Mouse (Mus musculus): ENCODE results near the gene Pcbp2. TPM values are rescaled to one million over a fixed set of nuclear protein-coding genes. Genes with fewer than 3 reads are reported as not detected.
A peak's percentile ranks its signal among the peaks of the same experiment; 100 is the strongest.

The Pcbp2 gene
- 100 to 1,000 TPM; 452 to 509 (median 465) TPM for total RNA-seq (2022)

- peak; percentile 94 for DNase-seq (ENCODE audit: low spot score)
Observed at GRCm38 (mm10) chr15:102470183-102470604, at the start of gene Pcbp2. TSS of gene Pcbp2 (plus strand) at chr15:102470539.

- no peak for DNase-seq (ENCODE audit: low spot score)
Observed at GRCm38 (mm10) chr15:102420986-102421385, 49.4 kb upstream of the Pcbp2 start.

GRCm38 (mm10) chr15:102421437-102421836 is 48.9 kb upstream of the Pcbp2 start:
- peak; percentile 69 for DNase-seq (ENCODE audit: low spot score)

GRCm38 (mm10) chr15:102423602-102424240 is 46.6 kb upstream of the Pcbp2 start:
- no peak for DNase-seq (ENCODE audit: low spot score)

DNA sequence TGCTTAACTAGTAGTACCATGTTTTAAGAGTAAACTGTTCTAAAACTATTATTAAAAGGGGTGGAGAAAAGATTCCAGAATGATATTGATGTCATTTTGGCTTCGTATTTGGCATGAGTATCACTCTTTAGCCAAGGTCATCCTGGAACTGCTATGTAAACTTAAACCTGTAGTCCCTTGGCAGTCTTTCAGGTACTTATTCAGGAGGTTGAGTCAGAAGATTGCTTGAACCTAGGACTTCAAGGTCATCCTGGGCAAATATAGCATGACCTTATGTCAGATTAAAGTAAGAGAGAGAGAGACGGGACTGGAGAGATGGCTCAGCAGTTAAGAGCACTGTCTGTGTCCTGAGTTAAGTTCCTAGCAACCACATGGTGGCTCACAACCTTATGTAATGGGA is 45.7 kb upstream of the Pcbp2 start:
- DNase-seq (ENCODE audit: low spot score), result no peak

- no peak for DNase-seq (ENCODE audit: low spot score)
Observed at GRCm38 (mm10) chr15:102426963-102427362, 43.4 kb upstream of the Pcbp2 start.

GRCm38 (mm10) chr15:102432046-102432445 is 38.3 kb upstream of the Pcbp2 start:
- DNase-seq (ENCODE audit: low spot score), result no peak

GRCm38 (mm10) chr15:102433173-102433572 is 37.2 kb upstream of the Pcbp2 start:
- DNase-seq (ENCODE audit: low spot score), result no peak

DNA sequence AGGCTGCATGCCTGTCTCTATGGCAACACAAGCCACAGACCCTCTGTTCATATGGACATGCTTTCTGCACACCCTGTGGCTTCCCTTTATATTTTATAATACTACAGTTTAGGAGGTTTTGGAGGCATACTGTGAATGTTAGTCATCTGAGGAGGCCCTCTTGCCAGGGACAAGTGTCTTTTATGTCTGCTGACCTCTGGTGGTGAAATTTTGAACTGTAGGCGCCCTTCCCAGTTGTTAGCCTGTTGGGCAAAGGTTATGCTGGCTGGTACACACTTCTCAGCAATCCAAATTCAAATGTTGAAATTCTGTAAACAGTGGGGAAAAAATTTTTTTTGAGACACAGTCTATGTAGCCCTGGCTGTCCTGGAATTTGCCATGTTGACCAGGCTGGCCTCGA is 27.8 kb upstream of the Pcbp2 start:
- DNase-seq (ENCODE audit: low spot score), result peak; percentile 83

DNA sequence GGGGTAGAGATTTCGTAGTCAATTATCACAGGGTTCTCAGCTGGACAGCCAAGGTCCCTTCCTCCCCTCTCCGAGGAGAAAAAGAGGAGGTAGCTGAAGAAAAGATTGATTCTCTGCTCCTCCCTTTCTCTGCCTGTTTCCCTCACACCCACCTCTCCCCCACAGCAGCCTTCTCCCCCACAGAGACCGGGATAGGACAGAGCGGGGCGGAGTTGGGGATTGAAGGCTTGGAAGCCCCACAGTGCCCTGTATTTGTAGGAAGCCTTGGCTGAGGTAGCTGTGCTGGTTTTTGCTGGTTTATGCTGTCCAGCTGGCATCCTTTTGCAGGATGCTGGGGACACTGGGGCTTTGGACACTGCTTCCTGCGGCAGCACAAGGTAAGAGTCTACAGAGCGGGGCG is 25.2 kb upstream of the Pcbp2 start, which contains the start of gene Amhr2:
Gene Amhr2 (plus strand): TSS at position 222 of the 400 bp plus-strand sequence.
- DNase-seq (ENCODE audit: low spot score), result no peak

DNA sequence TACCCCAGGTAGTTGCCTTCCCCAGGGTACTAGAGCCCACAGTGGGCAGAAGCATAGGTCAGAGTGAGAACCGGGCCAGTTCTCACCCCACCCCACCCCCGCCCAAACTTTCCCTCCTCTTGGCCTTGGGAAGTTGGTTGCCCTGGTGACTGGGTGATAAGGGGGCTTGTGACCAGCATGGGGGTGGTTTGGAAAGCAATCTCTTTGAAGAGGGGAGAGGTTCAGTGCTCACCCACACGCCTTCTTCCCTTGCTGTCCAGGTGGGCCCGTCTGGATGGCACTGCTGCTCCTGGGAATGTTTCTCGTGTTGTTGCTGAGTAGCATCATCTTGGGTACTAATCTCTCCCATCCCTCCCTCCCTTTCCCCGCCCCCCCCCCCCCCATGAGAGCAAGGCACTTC is 23.9 kb upstream of the Pcbp2 start:
- DNase-seq (ENCODE audit: low spot score), result no peak

DNA sequence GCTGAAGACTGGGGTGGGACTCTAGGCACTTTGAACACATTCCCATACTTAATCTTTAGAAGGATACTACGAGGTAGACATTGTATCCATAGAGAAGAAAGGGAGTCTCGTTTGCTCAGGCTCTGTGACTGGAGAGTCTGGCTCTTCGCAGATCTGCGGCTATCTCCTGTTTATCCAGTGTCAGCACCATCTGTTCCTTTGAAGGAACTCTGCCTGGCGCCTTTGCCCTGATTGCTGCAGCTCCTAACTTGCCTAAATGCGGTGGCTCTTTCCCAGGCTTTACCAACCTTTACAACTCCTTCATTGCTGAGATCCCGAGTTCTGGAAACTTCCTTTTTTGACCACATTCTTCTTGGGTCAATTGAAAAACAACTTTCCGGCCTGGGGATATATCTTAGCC is 21.0 kb upstream of the Pcbp2 start:
- no peak for DNase-seq (ENCODE audit: low spot score)

- DNase-seq (ENCODE audit: low spot score), result no peak
Observed at GRCm38 (mm10) chr15:102450928-102451327, 19.4 kb upstream of the Pcbp2 start.

- DNase-seq (ENCODE audit: low spot score), result no peak
Observed at GRCm38 (mm10) chr15:102451666-102452430, 18.5 kb upstream of the Pcbp2 start.

DNA sequence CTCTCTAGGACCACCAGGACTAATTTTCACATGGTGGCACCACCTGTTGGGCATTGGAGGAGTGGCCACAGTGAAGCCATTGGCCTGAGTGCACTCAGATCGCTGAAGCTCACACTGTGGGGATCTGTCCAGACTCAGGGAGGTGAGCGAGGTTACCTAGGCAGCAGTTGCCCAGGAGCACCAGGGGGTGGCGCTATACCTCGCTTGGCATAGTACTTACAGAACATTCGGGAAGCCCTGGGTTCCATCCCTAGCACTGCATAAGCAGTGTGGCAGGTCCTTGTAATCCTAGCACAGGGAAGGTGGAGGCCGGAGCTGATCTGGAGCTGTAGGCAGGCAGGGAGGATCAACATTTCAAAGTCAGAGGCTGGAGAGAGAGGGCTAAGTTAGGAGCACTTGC is 14.3 kb upstream of the Pcbp2 start:
- DNase-seq (ENCODE audit: low spot score), result no peak

GRCm38 (mm10) chr15:102458050-102458736 is 12.1 kb upstream of the Pcbp2 start:
- peak; percentile 66 for DNase-seq (ENCODE audit: low spot score)

DNA sequence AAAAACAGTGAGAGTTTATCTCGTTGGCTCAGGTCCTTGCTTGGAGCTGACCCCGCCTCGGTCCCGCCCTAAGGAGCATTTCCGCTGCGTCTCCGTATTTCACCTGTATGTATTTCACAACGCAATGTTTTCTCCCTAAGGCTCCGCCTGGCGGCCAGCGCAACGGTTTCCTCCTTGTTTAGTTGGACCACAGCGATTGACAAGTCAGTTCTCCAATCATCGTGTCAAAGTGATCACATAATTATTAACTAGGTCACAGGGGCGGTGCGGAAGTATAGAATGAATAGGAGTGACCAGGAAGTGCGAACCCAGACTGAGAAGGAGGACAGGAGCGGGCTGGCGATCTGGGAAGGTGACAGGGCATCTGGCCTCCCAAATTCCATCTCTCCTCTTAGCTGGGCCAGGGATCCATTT is 11.4 kb upstream of the Pcbp2 start, which contains the start of gene Prr13:
Gene Prr13 (plus strand): TSS at position 125 of the 414 bp plus-strand sequence.
- peak; percentile 95 for DNase-seq (ENCODE audit: low spot score)

GRCm38 (mm10) chr15:102459381-102459780 is 11.0 kb upstream of the Pcbp2 start:
- DNase-seq (ENCODE audit: low spot score), result no peak

- DNase-seq (ENCODE audit: low spot score), result no peak
Observed at GRCm38 (mm10) chr15:102459847-102460246, 10.5 kb upstream of the Pcbp2 start.

GRCm38 (mm10) chr15:102460409-102460808 is 9.9 kb upstream of the Pcbp2 start:
- DNase-seq (ENCODE audit: low spot score), result no peak

GRCm38 (mm10) chr15:102460971-102461370 is 9.4 kb upstream of the Pcbp2 start:
- peak; percentile 21 for DNase-seq (ENCODE audit: low spot score)

GRCm38 (mm10) chr15:102461430-102462075 is 8.8 kb upstream of the Pcbp2 start:
- DNase-seq (ENCODE audit: low spot score), result no peak
